Mouse (Mus musculus) lung, postnatal 0 days (tissue): Measurements from ENCODE around the gene Ccdc9b. TPM values are rescaled to one million over a fixed set of nuclear protein-coding genes. Genes with fewer than 3 reads are reported as not detected.

Experiments
- ATAC-seq: fragments of 200-750 bp; cut with Nextera tagmentation; 2 replicates; pipeline ENCODE4 v1.8.0; 2017; ENCODE audit warnings: moderate library complexity
- DNase-seq: peaks from one replicate; pipeline ENCODE4 v3.0.0-alpha.2; 2016; ENCODE audit warnings: low spot score
- H3K27ac ChIP-seq: fragments of 300-500 bp; sonication (generic); 2 replicates; pipeline ENCODE4 v1.5.1; 2014; ENCODE audit warnings: antibody characterized with exemption, mild to moderate bottlenecking, low read length, mixed read lengths
- H3K27me3 ChIP-seq: fragments of 300-500 bp; sonication (generic); replicated peaks from 2 replicates; pipeline ENCODE4 v1.6.1; 2014; ENCODE audit warnings: low read length, mixed read lengths; ENCODE audit not compliant: insufficient read depth
- H3K36me3 ChIP-seq: fragments of 300-500 bp; sonication (generic); 2 replicates; pipeline ENCODE4 v1.6.1; 2014; ENCODE audit warnings: low read length, mixed read lengths; ENCODE audit not compliant: insufficient read depth
- H3K4me1 ChIP-seq: fragments of 300-500 bp; sonication (generic); 2 replicates; pipeline ENCODE4 v1.6.1; 2014; ENCODE audit warnings: antibody characterized with exemption, low read depth, low read length, mixed read lengths; ENCODE audit not compliant: insufficient read depth
- H3K4me2 ChIP-seq: fragments of 300-500 bp; sonication (generic); replicated peaks from 2 replicates; pipeline ENCODE4 v1.6.1; 2014; ENCODE audit warnings: low read depth, mild to moderate bottlenecking, low read length, moderate library complexity, mixed read lengths
- H3K4me3 ChIP-seq: fragments of 300-500 bp; sonication (generic); 2 replicates; pipeline ENCODE4 v1.5.1; 2014; ENCODE audit warnings: low read depth, low read length
- H3K9ac ChIP-seq: fragments of 300-500 bp; sonication (generic); replicated peaks from 2 replicates; pipeline ENCODE4 v1.6.1; 2014; ENCODE audit warnings: low read depth, mild to moderate bottlenecking
- H3K9me3 ChIP-seq: fragments of 300-500 bp; sonication (generic); 2 replicates; pipeline ENCODE4 v1.6.1; 2016; ENCODE audit warnings: low read length, mixed read lengths
- CTCF ChIP-seq: IDR thresholded peaks from 2 replicates; pipeline ENCODE4 v1.5.1; 2016; ENCODE audit warnings: antibody characterized with exemption, mild to moderate bottlenecking
- EP300 ChIP-seq: IDR thresholded peaks from 2 replicates; pipeline ENCODE4 v1.6.1; 2016; ENCODE audit warnings: antibody characterized with exemption, mild to moderate bottlenecking, control low read depth
- WGBS: fragments of 180-500 bp; shearing (Covaris S2); extraction: QIAGEN DNeasy Blood & Tissue Kit; methylation state at CpG from one replicate; pipeline ENCODE4 v1.1.7; 2014; 5-methylcytosine and 5-hydroxymethylcytosine counted together
- polyA plus RNA-seq: library from polyadenylated mRNA; unstranded; fragments of >200 nt; fragmentation: Nextera tagmentation; extraction: Ambion mirVana; gene quantifications from 2 replicates; pipeline ENCODE4 v1.2.1, GENCODE M21; 2015

The Ccdc9b gene
- polyA plus RNA-seq, 1 experiment from 2014 or later, result 4.7 TPM

DNA sequence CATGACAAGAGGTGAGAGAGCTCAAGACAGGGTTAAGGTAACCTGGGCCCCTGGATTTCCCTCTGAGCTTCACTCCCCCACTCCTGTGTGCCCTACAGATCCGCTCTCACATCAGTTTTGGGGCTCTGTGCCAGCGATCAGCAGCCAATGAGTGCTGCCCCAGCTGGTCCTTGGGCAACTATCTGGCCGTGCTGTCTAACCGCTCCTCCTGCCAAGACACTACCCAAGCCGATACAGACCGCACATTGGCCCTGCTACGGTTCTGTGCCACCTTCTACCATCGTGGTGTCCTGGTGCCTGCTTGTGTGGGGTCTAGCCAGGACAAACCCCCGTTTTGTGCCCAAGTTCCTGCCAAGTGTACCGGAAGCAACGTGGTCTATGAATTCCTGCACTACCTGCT, 27.0 kb upstream of the Ccdc9b start:
- 86% methylated on average over 11 of the region's 11 CpGs for WGBS
- Histone ChIP-seq H3K4me1 (peaks cover 8% of the 10 kb centered on the region; the same call in 1 of the 2 replicates), H3K36me3 (no peaks in the 10 kb centered on the region), H3K27me3 (no peaks in the 10 kb centered on the region), H3K4me3 (no peak overlapping the region), H3K27ac (no peak overlapping the region), H3K4me2 (no peak overlapping the region), H3K9ac (no peak overlapping the region), H3K9me3 (no peaks in the 10 kb centered on the region)
- DNase-seq (no peak), ATAC-seq (no peak)
- TF ChIP-seq CTCF, result no peak
- no peak for TF ChIP-seq EP300

DNA sequence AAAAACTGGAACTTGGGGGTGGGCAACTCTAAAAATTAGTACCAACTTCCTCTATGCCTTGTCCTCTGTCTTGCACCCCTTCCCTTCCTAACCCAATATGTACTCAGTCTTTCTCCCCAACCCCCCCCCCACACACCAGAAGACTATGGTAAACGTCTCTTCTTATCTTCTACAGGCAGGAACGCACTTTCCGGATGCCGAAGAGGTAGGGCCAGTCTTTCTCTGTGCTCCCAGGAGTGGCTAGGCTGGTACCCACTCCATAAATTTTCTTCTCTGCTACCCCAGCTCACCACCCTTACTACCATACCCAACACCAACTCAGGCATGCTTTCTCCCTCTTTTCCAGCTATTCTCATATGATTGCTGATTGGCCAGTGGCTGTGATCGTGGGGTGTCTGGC, 24.1 kb upstream of the Ccdc9b start:
- ATAC-seq, result no peak
- H3K9ac ChIP-seq, result no peak overlapping the region
- no peak overlapping the region for H3K27ac ChIP-seq
- H3K4me2 ChIP-seq, result no peak overlapping the region
- no peaks in the 10 kb centered on the region for H3K9me3 ChIP-seq
- H3K36me3 ChIP-seq, result no peaks in the 10 kb centered on the region
- peaks cover 8% of the 10 kb centered on the region; the same call in 1 of the 2 replicates for H3K4me1 ChIP-seq
- DNase-seq, result no peak
- no peak for TF ChIP-seq CTCF
- no peak for TF ChIP-seq EP300
- 57% methylated on average over 5 of the region's 5 CpGs for WGBS
- no peak overlapping the region for H3K4me3 ChIP-seq
- H3K27me3 ChIP-seq, result no peaks in the 10 kb centered on the region

DNA sequence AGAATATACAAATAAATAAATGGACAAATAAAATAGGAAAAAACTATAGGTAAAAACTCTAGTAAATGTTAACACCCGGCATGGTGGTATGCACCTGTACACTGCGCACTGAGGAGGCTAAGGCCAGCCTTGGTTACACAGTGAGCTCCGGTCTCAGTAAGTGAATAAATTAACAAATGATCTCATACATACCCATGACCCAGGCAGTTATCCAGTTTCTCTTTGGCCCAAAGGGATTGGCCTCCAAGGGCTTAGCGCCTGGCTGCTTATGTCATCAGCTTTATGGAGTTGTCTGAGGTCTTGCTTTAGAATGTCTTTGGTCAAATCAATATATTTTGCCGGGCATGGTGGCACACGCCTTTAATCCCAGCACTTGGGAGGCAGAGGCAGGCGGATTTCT, 21.2 kb upstream of the Ccdc9b start:
- H3K27me3 ChIP-seq, result no peaks in the 10 kb centered on the region
- no peak for ATAC-seq
- 86% methylated on average over 7 of the region's 7 CpGs for WGBS

DNA sequence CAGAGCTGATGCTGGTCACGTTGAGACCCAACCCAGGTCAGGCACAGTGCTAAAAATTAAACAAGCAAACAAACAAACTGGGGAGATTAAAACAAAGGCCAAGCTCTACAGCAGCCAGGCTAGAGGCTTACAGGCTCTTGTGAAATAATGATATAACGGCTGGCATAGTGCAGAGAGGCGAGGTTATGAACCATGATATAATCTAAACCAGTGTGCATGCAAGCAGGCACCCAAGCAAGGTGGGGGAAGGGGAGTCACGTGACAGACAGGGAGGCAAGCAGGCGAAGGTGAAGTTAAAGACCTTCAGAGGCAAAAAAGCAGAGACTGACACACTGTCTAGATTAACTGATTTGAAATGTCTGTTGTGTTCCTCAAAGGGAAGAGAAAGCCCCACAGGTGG, 20.6 kb upstream of the Ccdc9b start:
- H3K4me1 ChIP-seq, result peaks cover 6% of the 10 kb centered on the region; the same call in 1 of the 2 replicates
- TF ChIP-seq CTCF, result no peak
- no peak for TF ChIP-seq EP300
- no peaks in the 10 kb centered on the region for H3K36me3 ChIP-seq
- ATAC-seq, result no peak
- WGBS, result 40% methylated on average over 5 of the region's 5 CpGs
- no peak overlapping the region for H3K27ac ChIP-seq
- H3K4me3 ChIP-seq, result no peak overlapping the region
- H3K4me2 ChIP-seq, result no peak overlapping the region
- no peak for DNase-seq
- no peak overlapping the region for H3K9ac ChIP-seq
- H3K9me3 ChIP-seq, result no peaks in the 10 kb centered on the region
- no peaks in the 10 kb centered on the region for H3K27me3 ChIP-seq

More for the DNA sequence above, 21.2 kb upstream of the Ccdc9b start:
- Histone ChIP-seq H3K36me3 (no peaks in the 10 kb centered on the region), H3K27ac (no peak overlapping the region), H3K9me3 (no peaks in the 10 kb centered on the region), H3K9ac (no peak overlapping the region), H3K4me2 (no peak overlapping the region), H3K4me1 (peaks cover 6% of the 10 kb centered on the region; the same call in 1 of the 2 replicates), H3K4me3 (no peak overlapping the region)
- TF ChIP-seq CTCF (no peak), EP300 (no peak)
- DNase-seq, result no peak

DNA sequence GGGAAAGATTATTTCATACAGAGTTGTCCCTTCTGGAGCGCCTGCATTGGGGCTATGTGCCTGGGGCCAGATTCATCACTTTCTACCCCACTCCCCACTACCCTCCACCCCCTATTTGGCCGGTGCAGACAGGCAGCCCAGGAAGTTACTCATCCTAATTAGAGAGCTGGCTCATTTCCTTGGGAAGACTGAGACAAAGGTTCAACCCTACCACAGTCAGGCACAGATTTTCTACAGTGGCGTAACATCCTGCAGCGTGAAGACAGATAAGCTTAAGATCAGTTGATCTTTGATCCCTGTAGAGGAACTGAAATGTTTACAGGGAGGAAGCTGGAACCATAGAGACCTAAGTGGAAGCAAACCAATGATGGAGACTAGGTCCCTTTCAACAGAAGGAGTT, 19.8 kb upstream of the Ccdc9b start:
- ATAC-seq (peak; percentile 71), DNase-seq (peak; percentile 62)
- no peak overlapping the region for H3K9ac ChIP-seq
- H3K36me3 ChIP-seq, result no peaks in the 10 kb centered on the region
- TF ChIP-seq CTCF (no peak), EP300 (peak; percentile 95)
- 37% methylated on average over 4 of the region's 4 CpGs for WGBS
- no peak overlapping the region for H3K4me3 ChIP-seq
- H3K4me1 ChIP-seq, result peaks cover 6% of the 10 kb centered on the region; the same call in 1 of the 2 replicates
- no peaks in the 10 kb centered on the region for H3K9me3 ChIP-seq
- H3K27ac ChIP-seq, result peak overlapping the region; percentile 43; the same call in 1 of the 2 replicates
- no peaks in the 10 kb centered on the region for H3K27me3 ChIP-seq
- no peak overlapping the region for H3K4me2 ChIP-seq

DNA sequence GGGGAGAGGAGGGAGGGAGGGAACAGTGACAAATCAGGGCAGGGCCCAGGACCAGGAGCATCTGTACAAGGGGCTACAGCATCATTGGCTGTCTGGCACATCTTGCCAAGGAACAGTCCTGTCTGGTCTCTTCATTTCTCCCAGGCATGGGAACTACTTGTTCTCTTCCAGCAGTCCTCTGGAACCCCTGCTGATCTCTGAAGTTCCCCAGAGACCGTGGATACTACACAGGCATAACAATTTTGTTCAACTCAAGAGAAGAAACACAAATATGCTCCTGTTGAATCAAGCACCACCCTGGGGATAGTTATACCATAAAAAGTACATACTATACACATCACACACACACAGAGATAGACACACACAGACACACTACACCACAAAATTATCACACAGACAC, 18.7 kb upstream of the Ccdc9b start:
- Histone ChIP-seq H3K36me3 (no peaks in the 10 kb centered on the region), H3K9ac (no peak overlapping the region), H3K9me3 (no peaks in the 10 kb centered on the region), H3K27ac (no peak overlapping the region), H3K27me3 (no peaks in the 10 kb centered on the region), H3K4me1 (peaks cover 10% of the 10 kb centered on the region; the same call in 1 of the 2 replicates), H3K4me2 (no peak overlapping the region), H3K4me3 (no peak overlapping the region)
- WGBS, result 26% methylated on average over 1 of the region's 1 CpGs
- TF ChIP-seq EP300 (no peak), CTCF (no peak)
- DNase-seq, result no peak
- no peak for ATAC-seq
